Mouse (Mus musculus): ENCODE measurements at regions not wholly inside any gene's neighbourhood (a gene's known extent, or its start where the extent isn't known, plus 50 kb on each side); places are given as distances from the start of the nearest gene placed in this dataset.

GRCm38 (mm10) chr13:112105953-112106352 lies 182.3 kb upstream of the Ankrd55 start:
- no peak for ATAC-seq (ENCODE audit: low FRiP score)
- Histone ChIP-seq H3K36me3 (ENCODE audit: insufficient read depth, low read length) (no peaks in the 10 kb centered on the region), H3K4me2 (ENCODE audit: low read depth, low read length, poor library complexity, severe bottlenecking) (no peak overlapping the region), H3K27me3 (ENCODE audit: insufficient read depth, low read length) (no peaks in the 10 kb centered on the region), H3K4me1 (ENCODE audit: insufficient read depth, low read length) (no peaks in the 10 kb centered on the region), H3K4me3 (ENCODE audit: low read depth, low read length) (no peak overlapping the region), H3K9ac (replicated peaks; ENCODE audit: low read length, poor library complexity, severe bottlenecking) (no peak overlapping the region), H3K27ac (ENCODE audit: low read depth, low read length) (no peak overlapping the region), H3K9me3 (ENCODE audit: low read length) (no peaks in the 10 kb centered on the region)
- no peak for TF ChIP-seq CTCF (IDR thresholded peaks at IDR 0.05)
- WGBS = 92% methylated on average over 3 of the region's 3 CpGs
- no peak for DNase-seq (ENCODE audit: low spot score)

- Histone ChIP-seq H3K4me3 (ENCODE audit: low read depth, low read length) (no peak overlapping the region), H3K27ac (ENCODE audit: low read depth, low read length) (no peak overlapping the region), H3K4me1 (ENCODE audit: insufficient read depth, low read length) (no peaks in the 10 kb centered on the region), H3K9ac (replicated peaks; ENCODE audit: low read length, poor library complexity, severe bottlenecking) (no peak overlapping the region), H3K27me3 (ENCODE audit: insufficient read depth, low read length) (no peaks in the 10 kb centered on the region), H3K36me3 (ENCODE audit: insufficient read depth, low read length) (no peaks in the 10 kb centered on the region), H3K9me3 (ENCODE audit: low read length) (no peaks in the 10 kb centered on the region), H3K4me2 (ENCODE audit: low read depth, low read length, poor library complexity, severe bottlenecking) (no peak overlapping the region)
- ATAC-seq (ENCODE audit: low FRiP score) (no peak), DNase-seq (ENCODE audit: low spot score) (no peak)
- 82% methylated on average over 7 of the region's 7 CpGs for WGBS
- TF ChIP-seq CTCF (IDR thresholded peaks at IDR 0.05) = no peak
These were observed 173.5 kb upstream of the Ankrd55 start for GRCm38 (mm10) chr13:112114741-112115201.

GRCm38 (mm10) chr13:112116101-112116726 lies 172.0 kb upstream of the Ankrd55 start:
- WGBS = 72% methylated on average over 9 of the region's 9 CpGs
- no peak overlapping the region for H3K4me3 ChIP-seq (ENCODE audit: low read depth, low read length)
- no peaks in the 10 kb centered on the region for H3K36me3 ChIP-seq (ENCODE audit: insufficient read depth, low read length)
- no peak overlapping the region for H3K27ac ChIP-seq (ENCODE audit: low read depth, low read length)
- H3K4me2 ChIP-seq (ENCODE audit: low read depth, low read length, poor library complexity, severe bottlenecking) = no peak overlapping the region
- no peaks in the 10 kb centered on the region for H3K27me3 ChIP-seq (ENCODE audit: insufficient read depth, low read length)
- no peak for TF ChIP-seq CTCF (IDR thresholded peaks at IDR 0.05)
- H3K4me1 ChIP-seq (ENCODE audit: insufficient read depth, low read length) = no peaks in the 10 kb centered on the region
- no peak overlapping the region for H3K9ac ChIP-seq (replicated peaks; ENCODE audit: low read length, poor library complexity, severe bottlenecking)
- ATAC-seq (ENCODE audit: low FRiP score) (no peak), DNase-seq (ENCODE audit: low spot score) (peak; percentile 61)
- no peaks in the 10 kb centered on the region for H3K9me3 ChIP-seq (ENCODE audit: low read length)

- Histone ChIP-seq H3K4me3 (ENCODE audit: low read depth, low read length) (no peak overlapping the region), H3K4me2 (ENCODE audit: low read depth, low read length, poor library complexity, severe bottlenecking) (no peak overlapping the region), H3K9ac (replicated peaks; ENCODE audit: low read length, poor library complexity, severe bottlenecking) (no peak overlapping the region), H3K27ac (ENCODE audit: low read depth, low read length) (no peak overlapping the region), H3K9me3 (ENCODE audit: low read length) (no peaks in the 10 kb centered on the region), H3K36me3 (ENCODE audit: insufficient read depth, low read length) (no peaks in the 10 kb centered on the region), H3K4me1 (ENCODE audit: insufficient read depth, low read length) (no peaks in the 10 kb centered on the region), H3K27me3 (ENCODE audit: insufficient read depth, low read length) (no peaks in the 10 kb centered on the region)
- DNase-seq (ENCODE audit: low spot score) = no peak
- ATAC-seq (ENCODE audit: low FRiP score) = no peak
- WGBS = 84% methylated on average over 3 of the region's 3 CpGs
- no peak for TF ChIP-seq CTCF (IDR thresholded peaks at IDR 0.05)
These were observed 169.7 kb upstream of the Ankrd55 start for GRCm38 (mm10) chr13:112118564-112118963.

- Histone ChIP-seq H3K36me3 (ENCODE audit: insufficient read depth, low read length) (no peaks in the 10 kb centered on the region), H3K27me3 (ENCODE audit: insufficient read depth, low read length) (no peaks in the 10 kb centered on the region), H3K9me3 (ENCODE audit: low read length) (no peaks in the 10 kb centered on the region), H3K4me2 (ENCODE audit: low read depth, low read length, poor library complexity, severe bottlenecking) (no peak overlapping the region), H3K4me3 (ENCODE audit: low read depth, low read length) (no peak overlapping the region), H3K9ac (replicated peaks; ENCODE audit: low read length, poor library complexity, severe bottlenecking) (no peak overlapping the region), H3K27ac (ENCODE audit: low read depth, low read length) (no peak overlapping the region), H3K4me1 (ENCODE audit: insufficient read depth, low read length) (no peaks in the 10 kb centered on the region)
- DNase-seq (ENCODE audit: low spot score) = peak; percentile 73
- TF ChIP-seq CTCF (IDR thresholded peaks at IDR 0.05) = no peak
- no peak for ATAC-seq (ENCODE audit: low FRiP score)
- 52% methylated on average over 11 of the region's 11 CpGs for WGBS
These were observed 168.6 kb upstream of the Ankrd55 start for GRCm38 (mm10) chr13:112119611-112120041.

- TF ChIP-seq CTCF (IDR thresholded peaks at IDR 0.05) = no peak
- 71% methylated on average over 4 of the region's 4 CpGs for WGBS
- DNase-seq (ENCODE audit: low spot score) = no peak
- Histone ChIP-seq H3K9me3 (ENCODE audit: low read length) (no peaks in the 10 kb centered on the region), H3K4me2 (ENCODE audit: low read depth, low read length, poor library complexity, severe bottlenecking) (no peak overlapping the region), H3K9ac (replicated peaks; ENCODE audit: low read length, poor library complexity, severe bottlenecking) (no peak overlapping the region), H3K36me3 (ENCODE audit: insufficient read depth, low read length) (no peaks in the 10 kb centered on the region), H3K4me1 (ENCODE audit: insufficient read depth, low read length) (no peaks in the 10 kb centered on the region), H3K4me3 (ENCODE audit: low read depth, low read length) (no peak overlapping the region), H3K27ac (ENCODE audit: low read depth, low read length) (no peak overlapping the region), H3K27me3 (ENCODE audit: insufficient read depth, low read length) (no peaks in the 10 kb centered on the region)
- ATAC-seq (ENCODE audit: low FRiP score) = no peak
These were observed 167.9 kb upstream of the Ankrd55 start for GRCm38 (mm10) chr13:112120346-112120745.
